Mouse (Mus musculus) ES-CJ7 (cell line): ENCODE measurements around the gene Lpin2.

Experiments used
- DNase-seq: peaks from one replicate; pipeline ENCODE4 v3.0.0; 2011; ENCODE audit warnings: low read depth, low spot score

The Lpin2 gene

GRCm38 (mm10) chr17:71202136-71202535 is 19.8 kb downstream of the Lpin2 start:
- no peak for DNase-seq

GRCm38 (mm10) chr17:71203998-71204808 is 21.8 kb downstream of the Lpin2 start:
- DNase-seq, result no peak

GRCm38 (mm10) chr17:71204809-71205091 is 22.4 kb downstream of the Lpin2 start:
- DNase-seq, result no peak

GRCm38 (mm10) chr17:71206136-71206893 is 24.0 kb downstream of the Lpin2 start:
- DNase-seq, result no peak

- no peak for DNase-seq
Measured at GRCm38 (mm10) chr17:71207268-71207667, 24.9 kb downstream of the Lpin2 start.

GRCm38 (mm10) chr17:71208376-71208775 is 26.0 kb downstream of the Lpin2 start:
- no peak for DNase-seq

GRCm38 (mm10) chr17:71208921-71209320 is 26.6 kb downstream of the Lpin2 start:
- no peak for DNase-seq

GRCm38 (mm10) chr17:71209936-71210335 is 27.6 kb downstream of the Lpin2 start:
- no peak for DNase-seq

- no peak for DNase-seq
Measured at GRCm38 (mm10) chr17:71211962-71212646, 29.7 kb downstream of the Lpin2 start.

- no peak for DNase-seq
Measured at GRCm38 (mm10) chr17:71213666-71214065, 31.3 kb downstream of the Lpin2 start.

- no peak for DNase-seq
Measured at GRCm38 (mm10) chr17:71214514-71215240, 32.3 kb downstream of the Lpin2 start.

GRCm38 (mm10) chr17:71215241-71215839 is 33.0 kb downstream of the Lpin2 start:
- no peak for DNase-seq

- DNase-seq, result no peak
Measured at GRCm38 (mm10) chr17:71216263-71216662, 33.9 kb downstream of the Lpin2 start.

- no peak for DNase-seq
Measured at GRCm38 (mm10) chr17:71217111-71217685, 34.8 kb downstream of the Lpin2 start.

GRCm38 (mm10) chr17:71221383-71221782 is 39.0 kb downstream of the Lpin2 start:
- DNase-seq, result no peak

GRCm38 (mm10) chr17:71223676-71224075 is 41.3 kb downstream of the Lpin2 start:
- DNase-seq, result no peak

- DNase-seq, result no peak
Measured at GRCm38 (mm10) chr17:71224521-71224920, 42.2 kb downstream of the Lpin2 start.

GRCm38 (mm10) chr17:71225091-71225490 is 42.7 kb downstream of the Lpin2 start:
- peak; percentile 53 for DNase-seq

- DNase-seq, result no peak
Measured at GRCm38 (mm10) chr17:71227128-71227895, 45.0 kb downstream of the Lpin2 start.

- DNase-seq, result no peak
Measured at GRCm38 (mm10) chr17:71228651-71229050, 46.3 kb downstream of the Lpin2 start.
